Mouse (Mus musculus): ENCODE measurements around the gene Vav3.

DNA sequence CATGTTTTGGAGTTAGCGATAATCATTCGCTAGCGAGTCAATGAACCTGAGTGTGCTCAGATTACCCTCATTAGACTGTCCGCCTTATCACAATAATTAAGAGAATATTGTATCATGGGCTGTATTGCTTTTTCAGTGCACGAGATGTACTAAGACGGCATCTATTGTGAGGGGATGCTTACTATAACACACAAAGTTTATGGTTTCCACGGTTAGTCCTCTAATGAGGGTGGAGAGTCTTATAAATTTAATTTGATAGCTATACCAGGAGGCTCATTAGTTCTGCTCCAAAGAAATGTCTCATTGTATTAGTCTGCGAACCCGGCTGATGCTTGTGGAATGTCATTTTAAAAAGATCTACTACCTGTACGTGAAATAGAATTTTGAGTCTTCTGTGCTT, 175.9 kb downstream of the Vav3 start:
- TF ChIP-seq CTCF (IDR thresholded peaks at IDR 0.05; ENCODE audit: borderline replicate concordance, insufficient read depth, low read length) (no peak), POLR2A (IDR thresholded peaks at IDR 0.05; ENCODE audit: low read depth, low read length) (no peak)

Measured in embryonic fibroblast, embryonic 13.5 days (primary cell).